Mouse (Mus musculus): Measurements from ENCODE around the gene Ddb1.

Gene Ddb1

DNA sequence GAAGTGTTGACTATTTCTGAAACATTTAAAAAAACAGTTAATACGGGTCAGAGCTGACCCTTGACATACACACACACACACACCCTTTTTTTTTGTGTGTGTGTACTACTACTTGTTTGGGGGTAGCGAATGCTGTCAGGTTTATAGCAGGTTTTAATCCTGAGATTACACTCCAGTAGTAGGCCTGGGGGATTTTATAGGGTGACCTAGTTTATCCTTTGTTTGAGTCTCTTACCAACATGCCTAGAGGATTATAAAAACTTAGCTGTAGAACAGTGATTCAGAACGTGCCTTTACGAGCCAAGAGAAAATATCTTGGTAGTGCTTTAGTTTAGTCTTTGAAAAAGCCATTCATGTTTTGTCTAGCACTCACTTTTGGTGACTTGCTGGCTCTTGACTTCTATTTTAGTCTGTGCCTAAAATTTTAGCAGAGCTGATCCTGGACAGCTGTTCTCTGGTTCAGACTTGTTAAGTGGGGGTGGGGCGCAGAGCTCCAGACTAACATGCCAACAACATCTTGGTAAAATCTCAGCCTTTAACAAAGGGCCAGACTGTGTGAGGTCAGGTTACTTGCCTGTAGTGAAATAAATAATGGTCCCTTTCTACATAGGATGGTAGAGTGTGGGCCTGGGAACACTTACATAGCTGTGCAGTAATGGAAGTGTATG, 3.6 kb downstream of the Ddb1 start:
- ChIA-PET POLR2A (interaction anchor here (0.8 to 24.0 kb wide), 25 partner anchors 8 to 286 kb away, joined by 3 to 468 read pairs (median 4); partner anchors contain the start of genes Cpsf7 (in 2 of the 4), Sdhaf2 (in 2 of the 4), Tmem138 (in 2 of the 4) and Vwce (in 2 of the 4)), CTCF (interaction anchor here in 2 of 4 experiments (0.6 to 1.1 kb wide), 2 partner anchors 32 to 101 kb away, joined by 3 read pairs; partner anchors contain the start of genes Cyb561a3 (in 1 of the 2) and Tmem138 (in 1 of the 2))

GRCm38 (mm10) chr19:10634106-10634871, 29.2 kb downstream of the Ddb1 start, which contains the start of gene Vwce:
Gene Vwce, plus strand, starts transcription at chr19:10634213.
- POLR2A ChIA-PET, result interaction anchor here in 3 of 4 experiments (0.6 to 23.9 kb wide), 16 partner anchors 9 to 244 kb away, joined by 3 to 468 read pairs (median 3); partner anchors contain the start of genes Ddb1 (in 2 of the 3), Sdhaf2 (in 2 of the 3), Tkfc (in 2 of the 3) and Cpsf7 (in 1 of the 3)
- CTCF ChIA-PET, result interaction anchor here in 2 of 4 experiments (0.6 to 1.8 kb wide), 10 partner anchors 10 to 345 kb away, joined by 3 to 6 read pairs (median 4); partner anchors contain the start of gene Sdhaf2 (in 1 of the 2)

GRCm38 (mm10) chr19:10634872-10635318, 29.8 kb downstream of the Ddb1 start:
- ChIA-PET CTCF (interaction anchor here in 3 of 4 experiments (0.6 to 1.8 kb wide), 12 partner anchors 9 to 345 kb away, joined by 3 to 6 read pairs (median 4); partner anchors contain the start of gene Sdhaf2 (in 1 of the 3)), POLR2A (interaction anchor here (0.6 to 23.9 kb wide), 15 partner anchors 9 to 212 kb away, joined by 3 to 468 read pairs (median 4); partner anchors contain the start of genes Ddb1 (in 2 of the 4), Sdhaf2 (in 2 of the 4), Tkfc (in 2 of the 4) and Cpsf7 (in 1 of the 4))

DNA sequence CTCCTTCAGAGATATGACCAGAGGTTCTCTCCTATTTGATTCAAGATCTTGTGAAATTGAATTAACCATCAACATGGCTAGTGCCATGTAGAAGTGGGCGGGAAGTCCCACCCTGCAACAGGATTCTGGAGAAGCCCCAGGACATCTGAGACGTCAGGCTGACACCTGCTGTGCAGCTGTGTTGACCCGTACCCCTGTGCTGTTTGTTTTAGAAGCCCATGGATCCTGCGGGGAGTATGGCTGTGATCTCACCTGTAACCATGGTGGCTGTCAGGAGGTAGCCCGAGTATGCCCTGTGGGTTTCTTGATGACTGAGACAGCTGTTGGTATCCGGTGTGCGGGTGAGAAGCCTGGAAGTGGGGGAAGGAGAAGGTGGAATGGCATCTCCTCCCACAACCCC, 32.7 kb downstream of the Ddb1 start:
- ChIA-PET CTCF (interaction anchor here in 1 of 4 experiments (0.9 kb wide), 1 partner anchor 35 kb away, joined by 3 read pairs; no protein-coding TSS in a partner anchor), POLR2A (interaction anchor here in 1 of 4 experiments (23.9 kb wide), 1 partner anchor 25 kb away, joined by 468 read pairs; the partner anchor contains the start of genes Ddb1 and Tkfc)

GRCm38 (mm10) chr19:10640080-10640479, 35.0 kb downstream of the Ddb1 start:
- ChIA-PET CTCF (interaction anchor here in 1 of 4 experiments (0.7 to 1.0 kb wide), 2 partner anchors 61 to 280 kb away, joined by 3 to 5 read pairs; partner anchors contain the start of gene Zp1), POLR2A (interaction anchor here in 2 of 4 experiments (0.7 to 23.9 kb wide), 3 partner anchors 11 to 38 kb away, joined by 4 to 468 read pairs (median 6); partner anchors contain the start of genes Ddb1 (in 1 of the 2) and Tkfc (in 1 of the 2))

DNA sequence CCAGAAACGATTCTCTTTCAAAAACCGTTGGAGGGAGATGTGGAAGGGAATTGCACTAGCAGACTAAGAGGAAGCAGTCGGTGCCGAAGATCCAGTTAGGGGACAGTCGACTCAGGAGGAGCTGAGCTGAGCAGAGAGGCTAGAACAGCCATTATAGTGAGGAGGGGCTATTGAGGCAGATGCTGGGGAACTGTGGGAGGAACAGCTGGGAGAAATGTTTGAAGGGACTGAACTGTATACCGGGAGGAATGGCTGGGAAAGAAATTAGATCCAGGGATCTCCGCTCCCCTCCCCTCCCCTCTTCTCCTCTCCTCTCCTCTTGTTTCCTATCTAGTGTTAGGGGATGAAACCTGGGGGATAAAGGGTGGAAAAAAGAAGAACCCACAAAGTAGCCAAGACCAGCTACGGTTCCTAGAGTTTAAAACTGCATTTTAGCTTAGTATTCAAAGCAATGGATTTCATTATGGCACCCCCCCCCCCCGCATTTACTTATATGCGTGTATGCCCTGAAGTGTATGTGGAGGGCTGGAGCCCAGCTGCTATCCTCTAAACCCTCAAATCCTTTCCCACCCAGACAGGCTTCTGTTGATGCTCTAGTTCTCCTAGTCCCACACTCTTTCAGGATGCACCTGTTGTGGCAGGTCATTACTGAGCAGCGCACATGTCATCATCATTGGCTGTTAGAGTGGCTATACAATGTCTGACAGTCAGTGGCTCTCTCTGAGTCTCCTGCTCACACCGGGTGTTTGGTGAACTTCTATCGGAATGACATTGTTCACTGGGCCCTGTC, 35.7 kb downstream of the Ddb1 start:
- ChIA-PET POLR2A (interaction anchor here in 2 of 4 experiments (0.7 to 23.9 kb wide), 3 partner anchors 11 to 39 kb away, joined by 4 to 468 read pairs (median 6); partner anchors contain the start of genes Ddb1 (in 1 of the 2) and Tkfc (in 1 of the 2)), CTCF (interaction anchor here in 3 of 4 experiments (0.6 to 1.0 kb wide), 4 partner anchors 62 to 280 kb away, joined by 3 to 5 read pairs (median 4); partner anchors contain the start of genes Cyb561a3 (in 1 of the 3), Tmem138 (in 1 of the 3) and Zp1 (in 1 of the 3))

GRCm38 (mm10) chr19:10645616-10646015, 40.5 kb downstream of the Ddb1 start:
- ChIA-PET CTCF (no interaction called here), POLR2A (interaction anchor here in 2 of 4 experiments (0.8 to 23.9 kb wide), 6 partner anchors 8 to 69 kb away, joined by 3 to 468 read pairs (median 4); partner anchors contain the start of genes Cyb561a3 (in 1 of the 2), Ddb1 (in 1 of the 2), Tkfc (in 1 of the 2) and Tmem138 (in 1 of the 2))

GRCm38 (mm10) chr19:10648156-10648555, 43.0 kb downstream of the Ddb1 start:
- CTCF ChIA-PET, result interaction anchor here in 1 of 4 experiments (0.6 to 1.4 kb wide), 2 partner anchors 9 to 45 kb away, joined by 3 read pairs; no protein-coding TSS in a partner anchor
- POLR2A ChIA-PET, result interaction anchor here in 1 of 4 experiments (1.6 kb wide), 1 partner anchor 42 kb away, joined by 6 read pairs; the partner anchor contains the start of genes Ddb1 and Tkfc

GRCm38 (mm10) chr19:10656058-10656457, 50.9 kb downstream of the Ddb1 start:
- CTCF ChIA-PET, result interaction anchor here (0.6 to 1.4 kb wide), 6 partner anchors 9 to 252 kb away, joined by 3 to 10 read pairs (median 3); partner anchors contain the start of gene Vwce (in 1 of the 4)
- POLR2A ChIA-PET, result interaction anchor here in 3 of 4 experiments (0.6 to 2.3 kb wide), 10 partner anchors 9 to 299 kb away, joined by 3 to 10 read pairs (median 4); partner anchors contain the start of genes Prpf19 (in 1 of the 3) and Tkfc (in 1 of the 3)

GRCm38 (mm10) chr19:10657742-10658141, 52.6 kb downstream of the Ddb1 start:
- CTCF ChIA-PET, result interaction anchor here in 2 of 4 experiments (0.5 to 0.8 kb wide), 5 partner anchors 10 to 322 kb away, joined by 3 to 6 read pairs (median 3); no protein-coding TSS in a partner anchor
- POLR2A ChIA-PET, result interaction anchor here in 1 of 4 experiments (1.0 kb wide), 1 partner anchor 14 kb away, joined by 3 read pairs; no protein-coding TSS in a partner anchor

- POLR2A ChIA-PET, result no interaction called here
These were observed 53.3 kb downstream of the Ddb1 start for GRCm38 (mm10) chr19:10658406-10658805.

DNA sequence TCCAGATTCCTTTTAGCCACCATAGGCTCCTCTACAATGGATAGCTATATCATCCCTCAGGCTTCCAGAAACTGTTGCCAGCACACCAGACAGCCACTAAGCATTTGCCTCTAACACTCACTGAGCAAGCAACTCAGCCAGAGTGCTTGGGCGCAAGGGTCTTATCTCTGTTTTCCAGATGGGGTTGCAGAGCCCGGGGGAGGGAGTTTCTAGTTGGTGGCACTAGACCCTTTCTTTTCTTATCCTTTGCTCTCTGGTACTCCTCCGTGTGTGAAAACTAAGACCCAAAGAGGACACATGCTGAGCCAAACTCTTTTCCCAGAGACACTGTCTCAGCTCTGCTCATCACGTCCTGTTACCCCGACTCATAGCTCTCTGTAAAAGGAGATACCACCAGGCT, 56.2 kb downstream of the Ddb1 start:
- CTCF ChIA-PET, result interaction anchor here in 1 of 4 experiments (1.0 to 1.4 kb wide), 3 partner anchors 8 to 318 kb away, joined by 4 to 5 read pairs (median 4); no protein-coding TSS in a partner anchor
- POLR2A ChIA-PET, result interaction anchor here (0.6 to 0.8 kb wide), 4 partner anchors 10 to 1350 kb away, joined by 3 to 4 read pairs (median 4); partner anchors contain the start of gene Tmem109 (in 1 of the 4)

More at GRCm38 (mm10) chr19:10658406-10658805, 53.3 kb downstream of the Ddb1 start:
- CTCF ChIA-PET, result interaction anchor here in 3 of 4 experiments (0.6 to 0.8 kb wide), 5 partner anchors 21 to 376 kb away, joined by 3 to 8 read pairs (median 4); no protein-coding TSS in a partner anchor

DNA sequence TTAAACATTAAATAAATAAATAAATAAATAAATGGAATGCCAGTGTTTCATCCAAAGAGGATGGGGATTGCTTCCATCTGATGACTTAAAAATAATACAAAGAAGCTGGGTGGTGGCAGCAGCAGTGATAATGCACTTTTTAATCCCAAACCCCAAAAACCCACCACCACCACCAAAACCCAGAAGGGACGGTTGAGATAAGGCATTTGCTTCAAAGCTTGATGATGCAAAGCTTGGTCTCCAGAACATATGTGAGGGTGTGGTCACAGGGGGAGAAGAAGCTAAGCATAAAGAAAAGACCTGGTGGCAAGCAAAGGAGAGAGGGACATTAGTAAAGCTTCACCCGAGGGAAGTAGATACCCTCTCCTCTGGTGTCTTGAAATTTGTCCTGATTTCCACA, 56.8 kb downstream of the Ddb1 start:
- POLR2A ChIA-PET, result interaction anchor here in 1 of 4 experiments (0.6 kb wide), 1 partner anchor 1349 kb away, joined by 4 read pairs; no protein-coding TSS in a partner anchor
- CTCF ChIA-PET, result interaction anchor here in 1 of 4 experiments (1.0 to 1.4 kb wide), 3 partner anchors 9 to 318 kb away, joined by 4 to 5 read pairs (median 4); no protein-coding TSS in a partner anchor

GRCm38 (mm10) chr19:10662665-10663064, 57.5 kb downstream of the Ddb1 start:
- CTCF ChIA-PET, result interaction anchor here in 1 of 4 experiments (1.4 kb wide), 1 partner anchor 46 kb away, joined by 4 read pairs; no protein-coding TSS in a partner anchor
- POLR2A ChIA-PET, result interaction anchor here in 1 of 4 experiments (0.6 kb wide), 1 partner anchor 287 kb away, joined by 5 read pairs; no protein-coding TSS in a partner anchor

DNA sequence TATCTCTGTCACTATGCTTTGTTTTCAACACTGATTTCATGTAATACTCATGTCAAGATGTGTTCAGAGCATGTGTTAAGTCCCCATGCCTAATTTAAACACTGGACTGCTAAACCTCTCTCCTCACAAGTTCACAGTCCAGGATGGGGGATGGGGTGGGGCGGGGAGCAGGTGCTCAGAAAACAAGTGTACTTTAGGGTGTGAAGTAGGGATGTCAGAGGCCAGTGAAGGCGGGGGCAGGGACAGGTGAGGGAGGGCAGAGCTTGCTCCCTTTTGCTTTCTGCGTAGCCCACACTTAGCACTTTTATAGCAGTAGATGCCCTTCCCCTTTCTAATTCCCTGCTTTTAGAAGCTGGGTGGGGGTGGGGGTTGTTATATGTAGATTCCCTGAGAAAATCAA, 60.0 kb downstream of the Ddb1 start:
- CTCF ChIA-PET, result interaction anchor here in 3 of 4 experiments (0.6 to 2.4 kb wide), 12 partner anchors 10 to 450 kb away, joined by 3 to 21 read pairs (median 6); no protein-coding TSS in a partner anchor
- POLR2A ChIA-PET, result interaction anchor here in 1 of 4 experiments (0.8 kb wide), 1 partner anchor 9 kb away, joined by 4 read pairs; no protein-coding TSS in a partner anchor

GRCm38 (mm10) chr19:10665499-10665898, 60.4 kb downstream of the Ddb1 start:
- CTCF ChIA-PET, result interaction anchor here in 3 of 4 experiments (0.5 to 2.4 kb wide), 12 partner anchors 10 to 449 kb away, joined by 3 to 21 read pairs (median 4); no protein-coding TSS in a partner anchor

More at GRCm38 (mm10) chr19:10665499-10665898, 60.4 kb downstream of the Ddb1 start:
- POLR2A ChIA-PET, result interaction anchor here in 2 of 4 experiments (0.6 to 0.8 kb wide), 2 partner anchors 8 to 53 kb away, joined by 3 to 4 read pairs; no protein-coding TSS in a partner anchor

All from embryonic stem cell, embryonic (primary cell).